Mouse (Mus musculus) layer of hippocampus, postnatal 36 days (tissue): Measurements from ENCODE around the gene 9230104L09Rik. TPM values are rescaled to one million over a fixed set of nuclear protein-coding genes. Genes with fewer than 3 reads are reported as not detected.

Experiments used
- DNase-seq, 2 experiments: peaks; one replicate each; pipeline ENCODE4 v3.0.0; 2022
- total RNA-seq, 2 experiments: library from RNA; stranded (reverse); gene quantifications; 2 replicates each; pipeline ENCODE4 v1.2.3; 2021

9230104L09Rik gene
- total RNA-seq, 2 experiments from 2014 or later, result not detected

- DNase-seq, result no peak
These were observed 8.0 kb downstream of the 9230104L09Rik start for GRCm38 (mm10) chr2:148856630-148857400.

- DNase-seq, result peak; percentile 72 to 83
These were observed 13.5 kb downstream of the 9230104L09Rik start for GRCm38 (mm10) chr2:148851116-148851906.

- no peak for DNase-seq
These were observed 25.6 kb downstream of the 9230104L09Rik start for GRCm38 (mm10) chr2:148839224-148839623.

- DNase-seq, result no peak
These were observed 26.6 kb downstream of the 9230104L09Rik start for GRCm38 (mm10) chr2:148838075-148838777.

- no peak for DNase-seq
These were observed 29.9 kb downstream of the 9230104L09Rik start, which contains the start of gene Cst9 for GRCm38 (mm10) chr2:148834912-148835311. Gene Cst9 (plus strand): TSS chr2:148835147.

- DNase-seq, result no peak
These were observed 38.9 kb downstream of the 9230104L09Rik start for GRCm38 (mm10) chr2:148825986-148826385.

GRCm38 (mm10) chr2:148819909-148820308 lies 44.9 kb downstream of the 9230104L09Rik start, which contains the start of gene Cst13:
Gene Cst13 (plus strand): TSS chr2:148820081.
- DNase-seq, result no peak

GRCm38 (mm10) chr2:148806696-148807095 lies 58.1 kb downstream of the 9230104L09Rik start:
- no peak for DNase-seq

- peak; percentile 11 to 22 for DNase-seq
These were observed 63.3 kb downstream of the 9230104L09Rik start for GRCm38 (mm10) chr2:148801491-148801921.

- DNase-seq, result no peak
These were observed 66.4 kb downstream of the 9230104L09Rik start, which contains the start of gene Cst8 for GRCm38 (mm10) chr2:148798485-148798884. Gene Cst8 (plus strand): TSS chr2:148798785.

Other genes starting within 250 kb of the 9230104L09Rik start
- 10 to 100 TPM; 11.0 to 12.6 TPM for gene Nxt1, start 192.4 kb downstream of the 9230104L09Rik start, total RNA-seq
- gene Gzf1, start 184.0 kb downstream of the 9230104L09Rik start, total RNA-seq, result 10 to 100 TPM; 32.5 to 33.2 TPM
- gene Napb, start 132.6 kb downstream of the 9230104L09Rik start, total RNA-seq, result 100 to 1,000 TPM; 295 to 320 TPM
- gene Cstl1, start 114.7 kb downstream of the 9230104L09Rik start, total RNA-seq, result 1 to 10 TPM in 1 of 2 experiments, under 1 TPM in 1; 0.55 to 1.6 TPM
- not detected for gene Cst11, start 93.5 kb downstream of the 9230104L09Rik start, total RNA-seq
- not detected for gene 8030411F24Rik, start 83.0 kb downstream of the 9230104L09Rik start, total RNA-seq
- gene Cst12, start 75.7 kb downstream of the 9230104L09Rik start, total RNA-seq, result 1 to 10 TPM; 3.3 to 3.7 TPM
- gene Cst8, start 66.3 kb downstream of the 9230104L09Rik start, total RNA-seq, result not detected
- gene Cst13, start 45.0 kb downstream of the 9230104L09Rik start, total RNA-seq, result not detected
- not detected for gene Cst9, start 29.9 kb downstream of the 9230104L09Rik start, total RNA-seq
- gene Cst3, start 10.7 kb upstream of the 9230104L09Rik start, total RNA-seq, result 1,000 to 10,000 TPM; 2,172 to 2,182 TPM
- gene Gm1330, start 138.2 kb upstream of the 9230104L09Rik start, total RNA-seq, result not detected
- gene Gm10750, start 152.2 kb upstream of the 9230104L09Rik start, total RNA-seq, result not detected